Mouse (Mus musculus) fibroblast of lung, adult 2 months (primary cell): Measurements from ENCODE around the gene Magea8.
"Not testable (repeated sequence)": the region's sequence is repeated elsewhere in the genome, so short reads cannot be mapped to it uniquely, and the experiment has no call there.

ENCODE experiments used
- DNase-seq: peaks from one replicate; pipeline ENCODE4 v3.0.0-alpha.2; 2011; ENCODE audit warnings: low read depth

The Magea8 gene

DNA sequence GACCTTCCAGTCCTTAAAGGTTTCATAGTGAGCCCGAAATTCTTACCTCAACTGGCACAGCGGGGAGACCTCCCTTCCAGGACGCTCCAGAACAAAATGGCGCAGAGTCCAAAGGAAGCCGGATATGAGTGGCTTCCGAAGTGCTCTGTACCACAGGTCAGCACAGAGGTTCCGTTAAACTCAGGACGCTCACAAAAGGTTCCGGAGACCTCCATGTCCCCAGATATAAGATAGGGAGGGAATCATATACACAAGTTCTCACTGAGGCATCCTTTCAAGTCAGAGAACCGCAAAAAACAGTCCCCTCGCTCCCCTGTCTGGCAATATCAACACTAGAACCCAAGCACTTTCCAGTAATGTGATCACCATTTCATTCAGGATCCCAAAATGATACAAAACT lies at the start of gene Magea8:
Gene Magea8 (minus strand): TSS at position 101 of the 400 bp plus-strand sequence.
- not testable (repeated sequence) for DNase-seq

DNA sequence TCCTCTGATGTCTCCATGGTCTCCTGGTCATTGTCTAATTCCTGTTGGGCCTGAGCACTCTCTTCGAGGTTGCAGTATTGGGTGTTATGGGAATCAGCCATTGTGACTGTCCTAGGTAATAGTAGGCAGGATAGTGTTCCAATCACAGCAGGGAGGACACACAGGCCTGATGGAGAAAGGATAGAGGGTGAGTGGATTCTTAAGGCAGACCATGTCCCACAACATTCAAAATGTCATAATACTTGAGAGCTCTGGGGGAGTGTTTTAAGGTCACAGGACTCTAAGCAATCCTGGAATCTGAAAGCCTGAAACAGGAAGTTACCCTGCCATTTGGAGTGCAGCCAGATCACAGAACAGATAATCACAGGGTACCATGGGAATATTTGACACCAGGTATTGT lies 46.2 kb downstream of the Magea8 start, which contains the start of gene Magea3:
Gene Magea3 (minus strand): TSS at position 101 of the 400 bp plus-strand sequence.
- DNase-seq = not testable (repeated sequence)

DNA sequence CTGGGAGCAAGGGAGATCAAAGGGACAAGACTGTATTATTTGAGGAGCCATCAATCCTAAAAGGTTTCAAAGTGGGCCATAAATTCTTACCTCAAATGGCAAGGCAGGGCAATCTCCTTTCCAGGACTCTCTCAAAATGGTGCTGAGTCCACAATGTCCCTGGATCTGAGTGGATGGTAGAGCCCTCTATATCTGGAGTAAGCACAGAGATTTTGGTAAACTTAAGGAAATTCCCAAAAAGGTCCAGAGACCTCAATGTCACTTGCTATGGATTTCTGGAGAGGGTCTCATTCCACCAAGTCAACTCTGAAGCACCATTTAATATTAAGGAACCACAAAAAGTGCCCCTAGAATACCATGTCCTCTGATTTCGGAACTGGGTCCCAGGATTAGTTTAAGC lies 59.8 kb downstream of the Magea8 start, which contains the start of gene Magea6:
Gene Magea6 (minus strand): TSS at position 101 of the 400 bp plus-strand sequence.
- not testable (repeated sequence) for DNase-seq
